Mouse (Mus musculus) T-helper 1 cell (primary cell): ENCODE results near the gene Abhd18.

Experiments
- in situ Hi-C: fragments of 300-600 bp; cut with MboI, MseI; formaldehyde crosslinking; loops from one replicate; pipeline ENCODE4 v1.15.1; 2025; ENCODE audit warnings: high pct_unique_total_duplicates

Gene Abhd18

DNA sequence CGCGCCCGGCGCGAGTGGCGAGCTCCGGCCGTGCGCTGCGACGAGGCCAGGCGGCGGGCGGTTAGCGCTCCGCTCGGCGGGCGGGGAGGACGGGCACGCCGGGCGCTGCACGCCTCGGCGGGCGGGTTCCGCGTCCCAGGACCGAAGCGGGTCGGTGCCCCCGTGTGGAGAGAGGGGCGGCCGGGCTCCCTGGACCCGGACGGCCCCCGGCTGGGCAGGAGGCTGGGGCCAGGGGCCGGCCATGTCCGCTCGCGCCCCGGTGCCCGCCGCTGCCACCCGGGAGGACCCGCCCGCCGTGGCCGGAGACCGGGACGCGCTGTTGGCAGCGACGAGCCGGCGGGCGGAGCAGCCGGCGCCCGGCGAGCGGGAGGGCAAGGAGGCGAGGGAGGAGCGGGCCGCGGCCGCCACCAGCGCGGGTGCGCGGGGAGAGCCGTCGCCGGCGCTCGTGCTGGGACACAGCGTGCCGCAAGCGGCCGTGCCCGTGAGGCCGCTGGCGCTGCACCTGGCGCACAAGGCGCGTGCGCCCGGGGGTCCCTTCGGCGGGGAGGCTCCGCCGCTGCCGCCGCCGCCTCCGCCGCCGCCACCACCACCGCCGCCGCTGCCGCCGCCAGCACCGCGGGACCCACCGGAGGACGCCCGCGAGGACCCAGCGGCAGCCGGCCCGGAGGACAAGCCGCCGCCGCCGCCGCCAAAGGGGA, 103.3 kb downstream of the Abhd18 start:
- in situ Hi-C loops, result no loop called here

DNA sequence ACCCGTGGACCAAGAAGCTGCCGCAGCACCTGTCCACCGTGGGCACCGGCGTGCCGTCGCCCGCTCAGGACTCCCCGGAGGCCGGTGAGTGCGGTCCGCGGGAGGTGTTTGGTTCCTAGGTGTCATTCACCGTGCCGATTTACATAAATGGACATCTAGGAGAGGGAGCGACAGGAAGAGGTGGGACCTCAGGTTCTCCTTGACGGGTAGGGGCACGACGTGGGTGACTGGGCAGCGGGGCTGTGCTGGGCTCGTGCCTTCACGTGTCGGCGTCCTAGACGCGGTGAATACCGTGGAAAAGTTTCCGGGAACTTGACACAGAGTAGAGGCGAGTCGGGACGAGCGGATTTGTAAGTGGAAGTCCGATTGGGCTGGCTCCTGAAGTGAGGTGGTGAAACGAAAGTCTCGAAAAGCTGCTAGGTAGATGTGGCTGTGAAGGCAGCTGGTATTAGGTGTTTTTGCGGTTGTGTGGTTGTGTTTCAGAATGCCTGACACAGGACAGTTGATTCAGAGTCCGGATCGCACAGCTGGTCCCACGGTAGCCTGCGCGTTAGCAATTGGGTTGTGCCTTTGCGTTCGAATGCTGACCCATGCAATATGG, 103.9 kb downstream of the Abhd18 start:
- in situ Hi-C loops, result no loop called here

DNA sequence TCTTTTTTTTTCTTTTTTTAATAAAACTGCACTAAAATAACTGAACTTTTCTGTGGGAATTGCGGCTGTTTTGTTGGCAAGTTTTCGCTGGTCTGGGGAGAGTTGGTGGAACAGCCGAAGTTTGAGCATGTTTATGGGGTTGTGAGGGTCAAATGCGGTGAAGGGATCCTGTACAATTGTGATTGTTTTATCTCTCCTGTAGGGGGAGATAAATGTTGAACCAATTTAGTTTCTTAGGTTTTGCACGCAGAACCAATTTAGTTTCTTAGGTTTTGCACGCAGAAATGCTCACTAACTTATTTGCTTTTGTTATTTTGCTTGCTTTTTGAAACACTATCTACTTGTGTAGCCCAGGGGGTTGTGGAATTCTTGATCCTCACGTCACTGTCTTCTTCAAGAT, 104.6 kb downstream of the Abhd18 start:
- in situ Hi-C loops, result no loop called here

GRCm38 (mm10) chr3:40952606-40953005, 105.8 kb downstream of the Abhd18 start:
- in situ Hi-C loops, result no loop called here

GRCm38 (mm10) chr3:40954792-40955191, 108.0 kb downstream of the Abhd18 start:
- in situ Hi-C loops, result no loop called here

- in situ Hi-C loops, result no loop called here
Observed at GRCm38 (mm10) chr3:40958831-40959230, 112.1 kb downstream of the Abhd18 start.

DNA sequence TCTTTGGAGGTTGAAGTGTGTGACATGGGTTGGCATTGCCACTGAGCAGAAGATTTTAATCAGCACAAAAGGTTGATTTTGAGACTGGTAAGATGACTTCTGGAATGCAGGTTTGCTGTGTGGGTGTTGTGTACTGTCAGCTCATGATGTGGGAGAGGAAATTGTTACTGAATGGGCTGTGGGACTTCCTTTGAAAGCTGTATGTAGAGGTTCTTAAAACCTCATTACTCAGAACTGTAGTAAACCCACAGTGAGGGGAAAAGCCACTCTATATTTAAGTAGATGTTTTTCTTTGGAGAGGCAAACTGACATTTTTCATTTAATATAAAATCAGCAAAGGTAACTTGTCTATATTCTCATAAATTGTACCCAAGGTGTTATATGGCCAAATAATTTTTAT, 134.0 kb downstream of the Abhd18 start:
- in situ Hi-C loops, result loop anchor here (10.0 kb wide), 1 partner anchor 1314 kb away; no protein-coding TSS in a partner anchor

- in situ Hi-C loops, result loop anchor here (10.0 kb wide), 1 partner anchor 1307 kb away; no protein-coding TSS in a partner anchor
Observed at GRCm38 (mm10) chr3:40987539-40987938, 140.8 kb downstream of the Abhd18 start.
